Mouse (Mus musculus) MEL (cell line): ENCODE measurements at regions not wholly inside any gene's neighbourhood (a gene's known extent, or its start where the extent isn't known, plus 50 kb on each side); places are given as distances from the start of the nearest gene placed in this dataset.

Source experiments
- BHLHE40 ChIP-seq: IDR thresholded peaks from 2 replicates; pipeline ENCODE4 v1.6.1; 2012; ENCODE audit warnings: low read depth, mild to moderate bottlenecking, inconsistent platforms, low read length, improper control_type of control experiment, borderline replicate concordance
- CTCF ChIP-seq, 3 experiments: IDR thresholded peaks in 2 of 3; conservative IDR thresholded peaks in 1 of 3; 2 replicates each; pipeline ENCODE4 v1.5.1; 2011 to 2012; ENCODE audit warnings: low read length in 3 of 3, low read depth in 2 of 3, mild to moderate bottlenecking in 2 of 3, improper control_type of control experiment in 1 of 3, inconsistent platforms in 1 of 3, mixed read lengths in 1 of 3, moderate library complexity in 1 of 3; ENCODE audit not compliant: control insufficient read depth in 1 of 3, insufficient read depth in 1 of 3, poor library complexity in 1 of 3, severe bottlenecking in 1 of 3
- E2F4 ChIP-seq: IDR thresholded peaks from 2 replicates; pipeline ENCODE4 v1.6.1; 2011; ENCODE audit warnings: low read depth, low read length, improper control_type of control experiment, borderline replicate concordance
- EP300 ChIP-seq, 2 experiments: IDR thresholded peaks; 2 replicates each; pipeline ENCODE4 v1.6.1; 2011; ENCODE audit warnings: improper control_type of control experiment in 2 of 2, low read length in 2 of 2, low read depth in 1 of 2, mild to moderate bottlenecking in 1 of 2
- HCFC1 ChIP-seq: IDR thresholded peaks from 2 replicates; pipeline ENCODE4 v1.6.1; 2012; ENCODE audit warnings: low read depth, mild to moderate bottlenecking, inconsistent platforms, low read length, improper control_type of control experiment, moderate library complexity
- MXI1 ChIP-seq: IDR thresholded peaks from 2 replicates; pipeline ENCODE4 v1.6.1; 2011; ENCODE audit warnings: mild to moderate bottlenecking, low read depth, low read length, improper control_type of control experiment
- MYC ChIP-seq: IDR thresholded peaks from 2 replicates; pipeline ENCODE4 v1.6.1; 2011; ENCODE audit warnings: low read depth, mild to moderate bottlenecking, low read length, improper control_type of control experiment, moderate library complexity
- POLR2A ChIP-seq, 2 experiments: IDR thresholded peaks; 2 replicates each; pipeline ENCODE4 v1.6.1; 2011 to 2012; ENCODE audit warnings: low read length in 2 of 2, mild to moderate bottlenecking in 2 of 2, control low read depth in 1 of 2, improper control_type of control experiment in 1 of 2, low read depth in 1 of 2, moderate library complexity in 1 of 2; ENCODE audit not compliant: control insufficient read depth in 1 of 2, insufficient read depth in 1 of 2, poor library complexity in 1 of 2
- UBTF ChIP-seq: IDR thresholded peaks from 2 replicates; pipeline ENCODE4 v1.6.1; 2012; ENCODE audit warnings: low read depth, mild to moderate bottlenecking, inconsistent platforms, low read length, improper control_type of control experiment, moderate library complexity, borderline replicate concordance; ENCODE audit not compliant: insufficient read depth
- USF1 ChIP-seq: IDR thresholded peaks from 2 replicates; pipeline ENCODE4 v1.6.1; 2014; ENCODE audit warnings: low read depth, mild to moderate bottlenecking, inconsistent platforms, low read length, improper control_type of control experiment, moderate library complexity
- USF2 ChIP-seq, 2 experiments: IDR thresholded peaks; 2 replicates each; pipeline ENCODE4 v1.6.1; 2011 to 2012; ENCODE audit warnings: improper control_type of control experiment in 2 of 2, low read length in 2 of 2, borderline replicate concordance in 1 of 2, inconsistent platforms in 1 of 2, low read depth in 1 of 2, mild to moderate bottlenecking in 1 of 2; ENCODE audit not compliant: insufficient read depth in 1 of 2
- ZC3H11A ChIP-seq: IDR thresholded peaks from 2 replicates; pipeline ENCODE4 v1.6.1; 2012; ENCODE audit warnings: low read depth, mild to moderate bottlenecking, inconsistent platforms, low read length, improper control_type of control experiment
- ZNF384 ChIP-seq: IDR thresholded peaks from 2 replicates; pipeline ENCODE4 v1.6.1; 2012; ENCODE audit warnings: low read depth, mild to moderate bottlenecking, inconsistent platforms, low read length, improper control_type of control experiment

DNA sequence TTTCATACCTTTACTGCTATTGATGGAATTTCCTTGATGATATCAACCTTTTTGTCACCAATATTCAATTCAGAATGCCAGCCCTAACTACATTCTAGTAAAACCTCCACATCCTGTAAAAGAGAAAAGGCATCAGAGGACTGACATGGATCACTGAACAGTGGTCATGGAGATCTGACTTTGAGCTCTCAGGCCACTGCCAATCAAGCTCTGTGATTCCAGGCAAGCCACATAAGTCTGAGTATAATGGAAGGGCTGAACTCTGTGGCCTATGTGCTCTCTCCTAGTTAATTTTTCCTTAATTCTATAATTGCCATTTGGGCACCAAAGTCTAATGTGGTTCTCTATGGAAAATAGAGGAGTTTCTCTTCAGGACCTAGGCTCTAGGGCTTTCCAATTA, 161.8 kb upstream of the Ell2 start:
- TF ChIP-seq MYC (no peak), BHLHE40 (no peak), POLR2A (IDR thresholded peaks at IDR 0.05; ENCODE audit: control insufficient read depth in 1 of 2, insufficient read depth in 1 of 2, low read depth in 1 of 2, low read length in 2 of 2, poor library complexity in 1 of 2) (no peak), ZC3H11A (no peak), UBTF (no peak), CTCF (IDR thresholded peaks at IDR 0.05 in 2 of 3, conservative IDR thresholded peaks at IDR 0.05 in 1 of 3; ENCODE audit: control insufficient read depth in 1 of 3, insufficient read depth in 1 of 3, low read depth in 2 of 3, low read length in 3 of 3, poor library complexity in 1 of 3, severe bottlenecking in 1 of 3) (no peak), ZNF384 (no peak), USF1 (no peak), HCFC1 (no peak), USF2 (IDR thresholded peaks at IDR 0.05; ENCODE audit: borderline replicate concordance in 1 of 2, insufficient read depth in 1 of 2, low read depth in 1 of 2, low read length in 2 of 2) (no peak), MXI1 (no peak), EP300 (IDR thresholded peaks at IDR 0.05; ENCODE audit: low read depth in 1 of 2, low read length in 2 of 2) (no peak), E2F4 (no peak)
